Mouse (Mus musculus): Measurements from ENCODE around the gene Ubald2.

DNA sequence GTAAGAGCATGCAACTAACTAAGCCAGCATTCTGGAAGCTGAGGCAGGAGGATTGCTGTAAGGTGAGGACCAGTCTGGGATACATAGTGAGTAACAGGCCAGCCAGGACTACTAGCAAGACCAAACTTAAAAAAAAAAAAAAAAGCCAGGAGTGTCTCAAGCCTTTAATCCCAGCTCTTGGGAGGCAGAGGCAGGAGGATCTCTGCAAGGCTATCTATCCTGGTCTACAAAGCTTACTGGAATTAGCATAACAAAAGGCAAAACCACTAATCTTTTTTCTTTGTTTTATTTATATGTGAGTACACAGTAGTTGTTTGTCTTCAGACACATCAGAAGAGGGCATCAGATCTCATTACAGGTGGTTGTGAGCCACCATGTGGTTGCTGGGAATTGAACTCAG lies 54.3 kb downstream of the Ubald2 start:
- TF ChIP-seq CTCF (IDR thresholded peaks at IDR 0.05; ENCODE audit: insufficient read depth, low read length) (no peak), POLR2A (IDR thresholded peaks at IDR 0.05; ENCODE audit: borderline replicate concordance, extremely low read depth, low read depth, low read length) (no peak)

Measured in lung, adult 2 months (tissue).